Mouse (Mus musculus): Measurements from ENCODE around the gene Ptprg.

Gene Ptprg

GRCm38 (mm10) chr14:11552521-11553272 is 635 bp upstream of the Ptprg start:
- Histone ChIP-seq H3K27me3 (ENCODE audit: insufficient read depth, low read length) (peaks cover 35% of the 10 kb centered on the region), H3K4me1 (replicated peaks; ENCODE audit: low read depth, low read length) (peaks cover 41% of the 10 kb centered on the region), H3K9me3 (ENCODE audit: low read length) (no peaks in the 10 kb centered on the region), H3K4me3 (replicated peaks; ENCODE audit: low read length) (peak overlapping the region; percentile 94), H3K36me3 (ENCODE audit: insufficient read depth, low read length) (0 out of 2 replicates have a peak, but pooled peaks cover 3% of the 10 kb centered on the region)
- TF ChIP-seq POU5F1 (IDR thresholded peaks at IDR 0.05; ENCODE audit: borderline replicate concordance, low read length), result no peak
- TF ChIP-seq NANOG (IDR thresholded peaks at IDR 0.05; ENCODE audit: borderline replicate concordance, low read length), result no peak

- Histone ChIP-seq H3K4me3 (replicated peaks; ENCODE audit: low read length) (peak overlapping the region; percentile 94), H3K9me3 (ENCODE audit: low read length) (no peaks in the 10 kb centered on the region), H3K36me3 (ENCODE audit: insufficient read depth, low read length) (0 out of 2 replicates have a peak, but pooled peaks cover 4% of the 10 kb centered on the region), H3K27me3 (ENCODE audit: insufficient read depth, low read length) (peaks cover 35% of the 10 kb centered on the region), H3K4me1 (replicated peaks; ENCODE audit: low read depth, low read length) (peaks cover 49% of the 10 kb centered on the region)
- TF ChIP-seq NANOG (IDR thresholded peaks at IDR 0.05; ENCODE audit: borderline replicate concordance, low read length) (no peak), CTCF (conservative IDR thresholded peaks at IDR 0.05; ENCODE audit: low read length) (no peak), POU5F1 (IDR thresholded peaks at IDR 0.05; ENCODE audit: borderline replicate concordance, low read length) (no peak)
Observed at GRCm38 (mm10) chr14:11553679-11554305, 460 bp downstream of the Ptprg start.

- Histone ChIP-seq H3K9me3 (ENCODE audit: low read length) (no peaks in the 10 kb centered on the region), H3K36me3 (ENCODE audit: insufficient read depth, low read length) (0 out of 2 replicates have a peak, but pooled peaks cover 4% of the 10 kb centered on the region), H3K4me3 (replicated peaks; ENCODE audit: low read length) (peak overlapping the region; percentile 94), H3K27me3 (ENCODE audit: insufficient read depth, low read length) (peaks cover 35% of the 10 kb centered on the region), H3K4me1 (replicated peaks; ENCODE audit: low read depth, low read length) (peaks cover 54% of the 10 kb centered on the region)
- no peak for TF ChIP-seq NANOG (IDR thresholded peaks at IDR 0.05; ENCODE audit: borderline replicate concordance, low read length)
- TF ChIP-seq CTCF (conservative IDR thresholded peaks at IDR 0.05; ENCODE audit: low read length), result no peak
- TF ChIP-seq POU5F1 (IDR thresholded peaks at IDR 0.05; ENCODE audit: borderline replicate concordance, low read length), result no peak
Observed at GRCm38 (mm10) chr14:11554306-11555041, 1.1 kb downstream of the Ptprg start.

- Histone ChIP-seq H3K9me3 (ENCODE audit: low read length) (no peaks in the 10 kb centered on the region), H3K4me1 (replicated peaks; ENCODE audit: low read depth, low read length) (peaks cover 58% of the 10 kb centered on the region), H3K36me3 (ENCODE audit: insufficient read depth, low read length) (0 out of 2 replicates have a peak, but pooled peaks cover 4% of the 10 kb centered on the region), H3K4me3 (replicated peaks; ENCODE audit: low read length) (peak overlapping the region; percentile 94), H3K27me3 (ENCODE audit: insufficient read depth, low read length) (peaks cover 33% of the 10 kb centered on the region)
- TF ChIP-seq NANOG (IDR thresholded peaks at IDR 0.05; ENCODE audit: borderline replicate concordance, low read length) (no peak), CTCF (conservative IDR thresholded peaks at IDR 0.05; ENCODE audit: low read length) (no peak), POU5F1 (IDR thresholded peaks at IDR 0.05; ENCODE audit: borderline replicate concordance, low read length) (no peak)
Observed at GRCm38 (mm10) chr14:11555061-11555501, 1.7 kb downstream of the Ptprg start.

- H3K4me3 ChIP-seq (replicated peaks; ENCODE audit: low read length), result peak overlapping the region; percentile 94
- H3K27me3 ChIP-seq (ENCODE audit: insufficient read depth, low read length), result peaks cover 28% of the 10 kb centered on the region
- H3K9me3 ChIP-seq (ENCODE audit: low read length), result no peaks in the 10 kb centered on the region
- TF ChIP-seq NANOG (IDR thresholded peaks at IDR 0.05; ENCODE audit: borderline replicate concordance, low read length) (no peak), CTCF (conservative IDR thresholded peaks at IDR 0.05; ENCODE audit: low read length) (no peak), POU5F1 (IDR thresholded peaks at IDR 0.05; ENCODE audit: borderline replicate concordance, low read length) (no peak)
- H3K36me3 ChIP-seq (ENCODE audit: insufficient read depth, low read length), result 0 out of 2 replicates have a peak, but pooled peaks cover 4% of the 10 kb centered on the region
- H3K4me1 ChIP-seq (replicated peaks; ENCODE audit: low read depth, low read length), result peaks cover 65% of the 10 kb centered on the region
Observed at GRCm38 (mm10) chr14:11555521-11556355, 2.4 kb downstream of the Ptprg start.

GRCm38 (mm10) chr14:11556356-11557130 is 3.2 kb downstream of the Ptprg start:
- no peak for TF ChIP-seq NANOG (IDR thresholded peaks at IDR 0.05; ENCODE audit: borderline replicate concordance, low read length)
- peak; percentile 39 for TF ChIP-seq CTCF (conservative IDR thresholded peaks at IDR 0.05; ENCODE audit: low read length)
- Histone ChIP-seq H3K9me3 (ENCODE audit: low read length) (no peaks in the 10 kb centered on the region), H3K27me3 (ENCODE audit: insufficient read depth, low read length) (peaks cover 25% of the 10 kb centered on the region), H3K4me1 (replicated peaks; ENCODE audit: low read depth, low read length) (peaks cover 68% of the 10 kb centered on the region), H3K36me3 (ENCODE audit: insufficient read depth, low read length) (0 out of 2 replicates have a peak, but pooled peaks cover 4% of the 10 kb centered on the region), H3K4me3 (replicated peaks; ENCODE audit: low read length) (peak overlapping the region; percentile 94)

GRCm38 (mm10) chr14:11558496-11558895 is 5.2 kb downstream of the Ptprg start:
- H3K36me3 ChIP-seq (ENCODE audit: insufficient read depth, low read length), result 0 out of 2 replicates have a peak, but pooled peaks cover 4% of the 10 kb centered on the region
- TF ChIP-seq POU5F1 (IDR thresholded peaks at IDR 0.05; ENCODE audit: borderline replicate concordance, low read length), result no peak
- no peak for TF ChIP-seq CTCF (conservative IDR thresholded peaks at IDR 0.05; ENCODE audit: low read length)
- no peak for TF ChIP-seq NANOG (IDR thresholded peaks at IDR 0.05; ENCODE audit: borderline replicate concordance, low read length)
- peaks cover 25% of the 10 kb centered on the region for H3K27me3 ChIP-seq (ENCODE audit: insufficient read depth, low read length)
- H3K9me3 ChIP-seq (ENCODE audit: low read length), result no peaks in the 10 kb centered on the region
- no peak overlapping the region for H3K4me3 ChIP-seq (replicated peaks; ENCODE audit: low read length)
- peaks cover 75% of the 10 kb centered on the region for H3K4me1 ChIP-seq (replicated peaks; ENCODE audit: low read depth, low read length)

Measured in E14TG2a.4 (cell line).